Mouse (Mus musculus): ENCODE results near the gene Sh3rf3. TPM values are rescaled to one million over a fixed set of nuclear protein-coding genes. Genes with fewer than 3 reads are reported as not detected.

Sh3rf3 gene
- 0.74 and 0.83 TPM in 2 replicates for polyA plus RNA-seq (2015; fragmentation: Nextera tagmentation; extraction: Ambion mirVana)

GRCm38 (mm10) chr10:58813081-58813800 is at the start of gene Sh3rf3:
Sh3rf3 (plus strand) TSS chr10:58813359.

Small RNAs within 50 kb of the gene (microRNA-seq; reads per million reads assigned to microRNA genes)
- not detected for gene Gm27672 (ENCODE audit: borderline replicate concordance, insufficient number of aligned reads)

Other genes starting within 250 kb of the Sh3rf3 start
- gene Edar, start 137.7 kb upstream of the Sh3rf3 start, polyA plus RNA-seq (2015; fragmentation: Nextera tagmentation; extraction: Ambion mirVana): 0.17 and 0.39 TPM in 2 replicates
- not detected in 2 replicates for gene Gm17542, start 95.1 kb upstream of the Sh3rf3 start, polyA plus RNA-seq (2015; fragmentation: Nextera tagmentation; extraction: Ambion mirVana)

All from adrenal gland, postnatal 0 days (tissue).